Mouse (Mus musculus): Measurements from ENCODE around the gene Serpinb9g.
"Not testable (repeated sequence)": the region's sequence is repeated elsewhere in the genome, so short reads cannot be mapped to it uniquely, and the experiment has no call there.

Gene Serpinb9g

GRCm38 (mm10) chr13:33484490-33484889 is at the start of gene Serpinb9g:
TSS of gene Serpinb9g (plus strand) at chr13:33484790.
- not testable (repeated sequence) for DNase-seq (ENCODE audit: low read depth in 1 of 2, low spot score in 2 of 2)

- DNase-seq (ENCODE audit: low read depth in 1 of 2, low spot score in 2 of 2): not testable (repeated sequence)
Observed at GRCm38 (mm10) chr13:33483872-33484271, 718 bp upstream of the Serpinb9g start.

GRCm38 (mm10) chr13:33524629-33525028 is 40.0 kb downstream of the Serpinb9g start:
- no peak for DNase-seq (ENCODE audit: low read depth in 1 of 2, low spot score in 2 of 2)

GRCm38 (mm10) chr13:33532814-33533213 is 48.2 kb downstream of the Serpinb9g start:
- DNase-seq (ENCODE audit: low read depth in 1 of 2, low spot score in 2 of 2): no peak

Data from monocyte, adult 2 months (primary cell).